Mouse (Mus musculus) lung, postnatal 0 days (tissue): Measurements from ENCODE around the gene Ppdpf.

Source experiments
- CTCF ChIP-seq: IDR thresholded peaks from 2 replicates; pipeline ENCODE4 v1.5.1; 2016; ENCODE audit warnings: antibody characterized with exemption, mild to moderate bottlenecking
- EP300 ChIP-seq: IDR thresholded peaks from 2 replicates; pipeline ENCODE4 v1.6.1; 2016; ENCODE audit warnings: antibody characterized with exemption, mild to moderate bottlenecking, control low read depth

DNA sequence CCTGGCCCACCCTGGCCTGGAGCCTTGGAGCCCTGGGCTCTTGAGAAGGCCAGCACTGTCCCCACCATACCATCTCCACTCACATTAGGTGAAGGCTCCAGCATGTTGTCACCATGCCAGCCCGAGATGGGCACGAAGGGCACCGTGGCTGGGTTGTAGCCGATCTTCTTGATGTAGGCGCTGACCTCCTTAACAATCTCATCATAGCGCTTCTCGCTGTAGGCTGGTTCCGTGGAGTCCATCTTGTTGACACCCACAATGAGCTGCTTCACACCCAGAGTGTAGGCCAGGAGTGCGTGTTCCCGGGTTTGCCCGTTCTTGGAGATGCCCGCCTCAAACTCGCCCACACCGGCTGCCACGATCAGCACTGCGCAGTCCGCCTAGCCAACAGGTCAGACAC, 34.3 kb upstream of the Ppdpf start:
- TF ChIP-seq CTCF, result no peak
- no peak for TF ChIP-seq EP300
